Mouse (Mus musculus): Measurements from ENCODE around the gene Tns1. TPM values are rescaled to one million over a fixed set of nuclear protein-coding genes. Genes with fewer than 3 reads are reported as not detected.

Gene Tns1
- total and polyA plus RNA-seq, 3 experiments = 0.40 to 3.6 (median 0.89) TPM

GRCm38 (mm10) chr1:74105660-74106059 lies 18.6 kb downstream of the Tns1 start:
- DNase-seq (ENCODE audit: extremely low read depth) = no peak
- dilution Hi-C loops (cut with MboI; ENCODE audit: extremely low pct_ligation_motif_present, extremely low pct_unique_long_range_greater_than_20kb, low sequenced_read_pairs) = no loop called here
- H3K27me3 ChIP-seq (replicated peaks) = peaks cover 87% of the 10 kb centered on the region
- H3K9me3 ChIP-seq (replicated peaks; ENCODE audit: low read length) = no peaks in the 10 kb centered on the region
- no peak overlapping the region for H3K4me3 ChIP-seq (replicated peaks in 1 of 3; ENCODE audit: low read depth in 2 of 3, low read length in 2 of 3, poor library complexity in 1 of 3)
- peaks cover 0 to 27% of the 10 kb centered on the region in 2 experiments; a peak in 2 of 4 replicates for H3K4me1 ChIP-seq (ENCODE audit: control insufficient read depth in 1 of 2, insufficient read depth in 2 of 2)
- no peaks in the 10 kb centered on the region for H3K79me2 ChIP-seq (replicated peaks; ENCODE audit: control insufficient read depth, extremely low read depth, insufficient read depth, poor library complexity, severe bottlenecking)
- TF ChIP-seq ZMIZ1 (IDR thresholded peaks at IDR 0.05; ENCODE audit: low read depth, low read length) (no peak), ELF1 (IDR thresholded peaks at IDR 0.05; ENCODE audit: low read depth, low read length) (no peak), RAD21 (IDR thresholded peaks at IDR 0.05; ENCODE audit: low read depth, low read length) (no peak), USF1 (IDR thresholded peaks at IDR 0.05; ENCODE audit: low read depth, low read length) (no peak), ETS1 (conservative IDR thresholded peaks at IDR 0.05; ENCODE audit: low read depth, low read length) (no peak), MAX (IDR thresholded peaks at IDR 0.05; ENCODE audit: low read length) (no peak)
- H3K27ac ChIP-seq (ENCODE audit: insufficient read depth, low read depth) = no peak overlapping the region
- in situ Hi-C loops (cut with MboI; ENCODE audit: low pct_ligation_motif_present, low pct_unique_long_range_greater_than_20kb, low sequenced_read_pairs) = no loop called here
- no peak overlapping the region for H3K9ac ChIP-seq (ENCODE audit: insufficient read depth, low read depth)
- H3K4me2 ChIP-seq (ENCODE audit: insufficient read depth, low read depth, poor library complexity, severe bottlenecking) = no peak overlapping the region
- H3K36me3 ChIP-seq (replicated peaks in 1 of 2; ENCODE audit: control insufficient read depth in 1 of 2, insufficient read depth in 1 of 2, low read length in 1 of 2) = no peaks in the 10 kb centered on the region

DNA sequence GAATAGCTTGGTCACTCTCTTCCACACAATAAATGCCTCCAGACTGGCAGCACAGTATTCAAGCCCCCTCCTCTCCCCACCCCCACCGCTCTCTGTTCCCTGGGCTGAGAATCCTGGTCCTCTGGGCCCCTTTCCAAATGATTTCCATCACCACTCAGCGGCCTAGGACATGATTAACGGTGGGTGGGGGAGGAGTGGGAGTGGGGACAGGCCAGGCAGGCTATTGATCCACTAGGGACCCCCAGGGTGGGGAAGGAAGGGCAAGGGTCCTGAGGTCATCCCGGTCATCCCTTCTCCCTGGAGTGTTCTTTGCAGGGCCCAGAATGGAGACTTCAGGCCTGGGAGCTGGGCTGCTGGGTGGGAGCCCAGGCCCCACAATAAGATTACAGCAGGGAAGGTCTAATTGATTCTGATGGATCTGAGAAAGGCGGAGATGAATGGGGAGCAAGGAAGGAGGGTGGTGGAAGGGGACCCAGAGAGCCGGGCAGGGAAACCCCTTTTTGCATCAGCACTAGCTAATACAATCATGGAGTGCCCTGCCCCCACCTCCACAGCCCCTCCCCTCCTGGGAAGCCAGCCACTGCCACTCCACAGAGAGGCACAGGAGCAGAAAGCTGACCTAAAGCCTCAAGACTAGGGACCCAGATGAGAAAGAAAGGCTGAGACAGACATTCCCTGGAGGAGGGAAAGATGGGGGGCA lies 20.4 kb downstream of the Tns1 start:
- no peaks in the 10 kb centered on the region for H3K79me2 ChIP-seq (replicated peaks; ENCODE audit: control insufficient read depth, extremely low read depth, insufficient read depth, poor library complexity, severe bottlenecking)
- H3K4me2 ChIP-seq (ENCODE audit: insufficient read depth, low read depth, poor library complexity, severe bottlenecking) = no peak overlapping the region
- DNase-seq (ENCODE audit: extremely low read depth) = no peak
- peaks cover 0 to 27% of the 10 kb centered on the region in 2 experiments; a peak in 2 of 4 replicates for H3K4me1 ChIP-seq (ENCODE audit: control insufficient read depth in 1 of 2, insufficient read depth in 2 of 2)
- no peak for TF ChIP-seq ZMIZ1 (IDR thresholded peaks at IDR 0.05; ENCODE audit: low read depth, low read length)
- no peak for TF ChIP-seq TBP (conservative IDR thresholded peaks at IDR 0.05; ENCODE audit: low read depth, low read length)
- no peak for TF ChIP-seq NRF1 (IDR thresholded peaks at IDR 0.05; ENCODE audit: low read depth, low read length)
- TF ChIP-seq RAD21 (IDR thresholded peaks at IDR 0.05; ENCODE audit: low read depth, low read length) = no peak
- TF ChIP-seq SMC3 (IDR thresholded peaks at IDR 0.05; ENCODE audit: low read depth, low read length) = no peak
- TF ChIP-seq CTCF (conservative IDR thresholded peaks at IDR 0.05 in 1 of 2, IDR thresholded peaks at IDR 0.05 in 1 of 2; ENCODE audit: low read depth in 2 of 2, low read length in 2 of 2) = no peak
- TF ChIP-seq MXI1 (IDR thresholded peaks at IDR 0.05; ENCODE audit: low read depth, low read length) = no peak
- no peak for TF ChIP-seq MAFK (IDR thresholded peaks at IDR 0.05; ENCODE audit: insufficient replicate concordance, low read length)
- no peak for TF ChIP-seq GABPA (IDR thresholded peaks at IDR 0.05; ENCODE audit: insufficient replicate concordance, low read depth, low read length)
- no peak for TF ChIP-seq NELFE (IDR thresholded peaks at IDR 0.05; ENCODE audit: low read depth, low read length)
- no peak for TF ChIP-seq MAZ (IDR thresholded peaks at IDR 0.05; ENCODE audit: low read depth, low read length)
- no peak for TF ChIP-seq CHD2 (IDR thresholded peaks at IDR 0.05; ENCODE audit: low read length)
- no peak for TF ChIP-seq POLR2AphosphoS2 (IDR thresholded peaks at IDR 0.05; ENCODE audit: low read depth, low read length)
- no peaks in the 10 kb centered on the region for H3K36me3 ChIP-seq (replicated peaks in 1 of 2; ENCODE audit: control insufficient read depth in 1 of 2, insufficient read depth in 1 of 2, low read length in 1 of 2)
- no peak overlapping the region for H3K9ac ChIP-seq (ENCODE audit: insufficient read depth, low read depth)
- peaks cover 88% of the 10 kb centered on the region for H3K27me3 ChIP-seq (replicated peaks)
- dilution Hi-C loops (cut with MboI; ENCODE audit: extremely low pct_ligation_motif_present, extremely low pct_unique_long_range_greater_than_20kb, low sequenced_read_pairs) (no loop called here), in situ Hi-C loops (cut with MboI; ENCODE audit: low pct_ligation_motif_present, low pct_unique_long_range_greater_than_20kb, low sequenced_read_pairs) (no loop called here)
- no peaks in the 10 kb centered on the region for H3K9me3 ChIP-seq (replicated peaks; ENCODE audit: low read length)
- no peak overlapping the region for H3K27ac ChIP-seq (ENCODE audit: insufficient read depth, low read depth)
- H3K4me3 ChIP-seq (replicated peaks in 1 of 3; ENCODE audit: low read depth in 2 of 3, low read length in 2 of 3, poor library complexity in 1 of 3) = no peak overlapping the region

All from CH12.LX (cell line).